Mouse (Mus musculus): Measurements from ENCODE around the gene Gm9639.
"Not testable (repeated sequence)": the region's sequence is repeated elsewhere in the genome, so short reads cannot be mapped to it uniquely, and the experiment has no call there.

Gene Gm9639

DNA sequence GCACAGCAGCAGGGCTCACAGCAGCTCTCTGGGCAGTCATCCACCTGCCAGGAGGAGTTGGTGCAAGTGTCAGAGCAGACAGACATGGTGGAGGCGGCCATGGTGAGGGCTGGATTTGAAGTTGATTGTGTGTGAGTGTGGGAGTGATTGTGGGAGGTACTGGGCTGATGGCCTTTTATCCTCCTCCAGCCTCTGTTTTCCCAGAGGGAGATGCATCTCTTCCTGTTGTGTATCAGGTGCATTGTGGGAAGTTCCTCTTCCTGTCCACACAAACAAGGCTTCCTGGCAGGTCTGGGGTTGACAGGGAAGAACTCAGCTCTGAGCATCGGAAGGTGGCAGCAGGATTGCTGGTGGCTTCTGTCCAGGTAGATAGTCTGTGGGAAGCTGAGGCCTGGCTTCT is at the start of gene Gm9639:
TSS of gene Gm9639 (minus strand) at position 101 of the 400 bp plus-strand sequence.
- DNase-seq (ENCODE audit: low spot score): no peak

DNA sequence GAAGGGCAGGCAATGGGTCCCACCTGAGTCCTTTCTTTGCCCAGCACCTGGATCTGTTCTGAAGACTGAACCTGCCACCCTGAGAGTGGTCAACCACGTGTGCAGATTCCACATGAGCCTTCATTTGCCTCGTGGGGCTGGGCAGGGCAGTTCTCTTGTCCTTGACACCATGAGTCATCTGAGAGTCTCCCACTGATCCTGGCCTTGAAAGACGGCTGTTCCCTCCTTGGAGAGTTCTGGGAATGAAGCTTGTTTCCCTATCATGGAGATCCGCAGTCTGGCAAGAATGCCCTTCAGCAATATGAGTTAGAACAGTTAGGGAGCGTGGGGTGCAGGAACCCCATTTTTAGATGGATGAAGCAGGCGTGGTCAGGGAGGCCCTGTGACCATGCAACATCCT is 44.1 kb upstream of the Gm9639 start:
- DNase-seq (ENCODE audit: low spot score): no peak

DNA sequence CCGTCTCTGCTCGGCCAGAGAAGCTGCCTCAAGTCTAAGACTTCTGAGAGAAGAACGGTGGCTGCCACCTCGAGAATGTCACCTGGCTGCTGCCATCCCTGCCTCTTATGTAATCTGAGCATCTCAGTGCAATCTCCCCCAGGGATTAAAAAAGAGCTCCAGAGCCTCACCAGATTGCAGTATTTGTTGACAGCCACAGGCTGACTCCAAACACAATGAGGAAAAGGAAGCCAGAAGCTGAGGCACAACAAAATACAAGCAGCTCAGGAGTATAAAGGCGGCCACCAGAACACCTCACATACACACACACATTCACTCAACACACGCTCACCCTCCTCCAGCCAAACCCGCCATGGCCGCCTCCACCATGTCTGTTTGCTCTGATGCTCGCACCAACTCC is 40.8 kb upstream of the Gm9639 start, which contains the start of gene Krtap10-10:
TSS of gene Krtap10-10 (plus strand) at position 301 of the 400 bp plus-strand sequence.
- no peak for DNase-seq (ENCODE audit: low spot score)

DNA sequence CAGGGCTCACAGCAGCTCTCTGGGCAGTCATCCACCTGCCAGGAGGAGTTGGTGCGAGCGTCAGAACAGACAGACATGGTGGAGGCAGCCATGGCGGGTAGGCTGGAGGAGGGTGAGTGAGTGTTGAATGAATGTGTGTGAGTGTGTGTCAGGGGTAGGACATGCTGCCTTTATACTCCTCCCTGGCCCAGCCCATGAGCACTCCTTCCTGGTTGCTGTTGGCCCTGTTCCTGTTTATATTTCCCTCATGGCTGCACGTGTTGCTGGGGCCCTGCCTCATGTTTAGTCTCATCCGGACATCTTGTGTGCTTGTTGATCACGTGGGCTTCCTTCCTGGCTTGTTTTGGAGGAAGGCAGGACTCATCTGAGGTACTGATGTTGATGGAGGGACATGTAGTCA is 32.1 kb upstream of the Gm9639 start, which contains the start of gene Krtap10-4:
TSS of gene Krtap10-4 (minus strand) at position 145 of the 400 bp plus-strand sequence.
- no peak for DNase-seq (ENCODE audit: low spot score)

DNA sequence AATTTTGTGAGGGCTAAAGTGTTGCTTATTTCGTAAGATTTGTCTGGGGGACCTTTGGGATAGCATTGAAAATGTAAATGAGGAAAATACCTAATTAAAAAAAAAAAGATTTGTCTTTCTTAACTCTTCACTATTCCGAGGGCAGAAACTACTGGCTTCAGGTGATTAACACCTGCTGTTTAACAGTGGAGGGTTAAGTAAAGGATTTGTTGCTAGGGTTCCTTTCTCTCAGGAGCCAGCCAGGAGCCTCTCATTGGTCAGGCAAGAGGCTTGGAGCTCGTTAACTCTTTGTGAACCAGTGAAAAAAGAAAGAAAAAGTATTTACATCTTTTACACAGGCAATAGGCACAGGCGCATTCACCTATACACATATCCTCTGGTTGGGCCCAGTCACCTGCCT is 24.3 kb upstream of the Gm9639 start:
- DNase-seq (ENCODE audit: low spot score): no peak

DNA sequence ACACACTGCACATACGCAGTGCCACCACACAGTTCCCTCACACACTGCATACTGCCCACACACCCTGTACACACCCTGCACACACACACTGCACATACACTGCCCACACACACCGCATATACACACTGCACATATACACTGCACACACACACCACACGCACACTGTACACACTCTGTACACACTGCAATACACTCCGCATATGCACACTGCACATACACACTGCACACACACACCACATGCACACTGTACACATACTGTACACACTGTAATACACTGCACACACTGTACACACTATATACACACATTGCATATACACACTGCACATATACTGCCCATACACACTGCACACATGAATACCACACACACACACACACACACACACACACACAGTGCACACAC is 23.6 kb upstream of the Gm9639 start:
- no peak for DNase-seq (ENCODE audit: low spot score)

DNA sequence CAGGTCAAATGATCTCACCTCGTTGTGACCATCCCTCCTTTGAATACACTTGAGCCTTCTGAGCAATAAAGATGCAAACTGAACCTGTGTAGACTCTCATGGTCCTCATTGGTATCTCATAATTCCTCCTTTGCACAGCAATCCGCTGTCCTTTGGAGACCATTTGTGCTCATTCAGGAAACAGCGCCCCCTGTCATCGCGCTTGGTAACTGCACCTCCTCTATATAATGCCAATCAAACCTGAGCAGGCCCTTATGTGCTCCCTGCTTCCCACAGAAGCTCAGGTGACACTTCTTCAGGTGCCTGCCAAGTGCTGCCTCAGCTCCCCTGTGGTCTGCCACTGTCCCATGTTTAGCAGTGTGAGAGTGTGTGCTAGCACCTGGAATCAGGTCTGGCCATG is 20.6 kb upstream of the Gm9639 start:
- DNase-seq (ENCODE audit: low spot score): peak; percentile 16

DNA sequence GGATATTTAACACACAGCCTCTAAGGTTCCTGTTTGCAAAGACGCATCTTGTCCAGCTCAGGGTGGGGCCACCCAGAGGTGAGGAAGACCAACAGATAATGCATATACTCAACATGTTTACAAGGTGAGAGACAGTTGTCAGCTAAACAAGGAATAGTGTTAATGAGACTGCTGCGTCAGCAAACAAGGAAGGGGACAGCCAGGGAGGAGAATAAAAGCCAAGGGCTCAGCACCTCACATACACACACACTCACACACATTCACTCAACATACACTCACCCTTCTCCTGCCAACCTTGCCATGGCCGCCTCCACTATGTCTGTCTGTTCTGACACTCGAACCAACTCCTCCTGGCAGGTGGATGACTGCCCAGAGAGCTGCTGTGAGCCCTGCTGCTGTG is 19.5 kb upstream of the Gm9639 start, which contains the start of gene Gm2696:
TSS of gene Gm2696 (plus strand) at position 301 of the 400 bp plus-strand sequence.
- DNase-seq (ENCODE audit: low spot score): no peak

DNA sequence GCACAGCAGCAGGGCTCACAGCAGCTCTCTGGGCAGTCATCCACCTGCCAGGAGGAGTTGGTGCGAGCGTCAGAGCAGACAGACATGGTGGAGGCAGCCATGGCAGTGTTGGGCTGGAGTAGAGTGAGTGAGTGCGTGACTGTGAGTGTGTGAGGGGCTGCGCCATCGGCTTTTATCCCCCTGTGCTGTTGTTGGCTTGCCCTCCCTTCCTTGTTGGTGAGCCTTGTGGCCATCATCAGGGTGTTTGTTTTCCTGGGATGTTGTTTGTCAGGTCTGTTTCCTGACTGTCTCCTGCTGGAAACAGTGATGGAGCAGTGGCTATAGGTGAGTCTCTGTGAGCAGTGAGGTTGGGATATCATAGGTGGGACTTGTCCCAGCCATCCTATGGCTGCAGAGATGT is 16.9 kb upstream of the Gm9639 start, which contains the start of gene Gm9507:
TSS of gene Gm9507 (minus strand) at position 101 of the 400 bp plus-strand sequence.
- DNase-seq (ENCODE audit: low spot score): no peak

DNA sequence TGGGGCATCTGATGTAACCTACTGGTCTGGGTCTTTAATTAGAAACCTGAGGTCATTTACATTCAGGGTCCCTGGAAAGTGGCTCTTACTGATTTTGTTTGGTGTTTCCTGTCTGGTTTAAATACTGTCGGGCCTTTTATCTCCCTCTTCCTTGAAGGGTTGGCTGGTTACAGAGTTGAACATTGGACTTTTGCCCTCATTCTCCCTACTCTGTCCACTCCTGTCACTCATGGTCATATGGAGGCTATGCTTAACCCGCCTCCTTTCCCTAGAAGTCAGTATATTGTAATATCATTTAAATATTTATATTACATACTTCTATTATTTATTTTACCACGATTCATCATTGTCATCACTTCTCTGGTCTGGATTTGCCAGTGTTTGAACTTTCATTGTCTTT is 9.2 kb upstream of the Gm9639 start:
- DNase-seq (ENCODE audit: low spot score): no peak

DNA sequence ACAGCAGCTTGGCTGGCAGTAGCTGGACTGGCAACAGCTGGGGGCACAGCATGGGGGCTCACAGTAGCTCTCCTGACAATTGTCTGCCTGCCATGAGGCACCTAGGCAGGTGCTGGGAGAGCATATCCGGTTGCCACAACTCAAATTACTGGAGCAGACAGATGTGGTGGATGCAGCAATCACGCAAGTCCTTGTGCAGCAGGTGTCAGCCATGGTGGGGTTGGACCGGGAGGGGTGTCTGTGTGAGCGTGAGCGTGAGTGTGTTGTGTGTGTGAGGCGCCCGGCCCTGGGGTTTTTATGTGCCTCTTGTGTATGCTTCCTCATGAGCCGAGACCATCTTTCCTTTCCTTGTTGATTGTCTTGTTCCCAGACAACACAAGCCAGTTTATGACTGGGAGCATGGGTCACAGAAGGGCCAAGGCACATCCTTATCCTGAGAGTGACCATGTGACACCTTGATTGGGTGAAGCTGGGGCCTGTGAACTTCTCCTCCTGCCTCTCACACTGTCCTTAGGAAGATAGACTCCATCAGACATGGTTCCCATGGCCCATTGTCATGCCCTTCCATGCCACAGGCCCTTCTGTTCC is 4.1 kb upstream of the Gm9639 start, which contains the start of gene Gm19668:
TSS of gene Gm19668 (minus strand) at position 213 of the 588 bp plus-strand sequence.
- no peak for DNase-seq (ENCODE audit: low spot score)

DNA sequence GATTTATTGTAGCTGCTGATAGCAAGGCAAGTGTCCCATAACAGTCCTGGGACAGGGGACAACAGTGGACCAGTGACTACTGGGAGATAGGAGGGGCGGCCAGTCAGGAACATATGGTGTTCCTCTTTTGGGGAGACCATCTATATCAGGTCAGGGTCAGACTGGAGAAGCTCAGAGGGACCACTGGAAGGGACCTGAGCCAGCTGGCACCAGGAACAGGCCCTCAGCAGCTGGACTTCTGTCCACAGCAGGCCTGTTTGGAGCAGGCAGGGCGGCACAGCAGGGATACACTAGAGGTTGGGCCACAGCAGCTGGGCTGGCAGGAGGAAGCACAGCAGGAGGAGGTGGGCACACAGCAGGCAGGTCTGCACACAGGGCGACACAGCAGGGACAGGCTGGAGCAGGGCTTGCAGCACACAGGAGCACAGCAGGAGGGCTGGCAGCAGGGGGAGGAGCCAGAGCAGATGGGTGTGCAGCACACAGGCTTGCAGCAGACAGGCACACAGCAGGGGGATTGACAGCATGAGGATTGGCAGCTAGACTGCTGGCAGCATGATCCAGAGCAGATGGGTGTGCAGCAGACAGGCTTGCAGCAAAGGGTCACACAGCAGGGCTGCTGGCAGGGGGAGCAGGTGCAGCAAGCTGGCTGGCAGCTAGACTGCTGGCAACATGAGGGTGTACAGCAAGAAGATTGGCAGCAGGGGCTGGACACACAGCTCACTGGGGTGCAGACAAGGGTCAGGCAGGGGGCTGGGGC is 3.5 kb upstream of the Gm9639 start:
- DNase-seq (ENCODE audit: low spot score): not testable (repeated sequence)

DNA sequence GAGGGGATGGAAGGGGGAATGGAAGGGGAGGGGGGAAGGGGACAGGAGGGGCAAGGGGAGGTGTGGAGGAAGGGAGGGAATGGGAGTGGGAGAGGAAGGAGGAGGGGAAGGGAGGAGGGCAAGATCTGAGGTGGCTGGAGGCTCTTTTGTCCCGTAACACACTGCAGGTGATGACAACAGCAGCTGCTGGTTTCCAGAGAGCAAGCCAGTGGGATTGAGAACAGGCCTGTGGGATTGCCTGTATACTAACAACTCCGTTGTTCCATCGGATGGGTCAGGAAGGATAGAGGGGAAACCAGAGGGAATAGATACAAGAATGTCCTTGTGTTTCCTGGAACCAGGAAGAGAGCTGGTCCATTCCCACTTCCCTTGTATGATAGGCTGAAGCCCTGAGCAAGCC is 2.8 kb upstream of the Gm9639 start:
- no peak for DNase-seq (ENCODE audit: low spot score)

DNA sequence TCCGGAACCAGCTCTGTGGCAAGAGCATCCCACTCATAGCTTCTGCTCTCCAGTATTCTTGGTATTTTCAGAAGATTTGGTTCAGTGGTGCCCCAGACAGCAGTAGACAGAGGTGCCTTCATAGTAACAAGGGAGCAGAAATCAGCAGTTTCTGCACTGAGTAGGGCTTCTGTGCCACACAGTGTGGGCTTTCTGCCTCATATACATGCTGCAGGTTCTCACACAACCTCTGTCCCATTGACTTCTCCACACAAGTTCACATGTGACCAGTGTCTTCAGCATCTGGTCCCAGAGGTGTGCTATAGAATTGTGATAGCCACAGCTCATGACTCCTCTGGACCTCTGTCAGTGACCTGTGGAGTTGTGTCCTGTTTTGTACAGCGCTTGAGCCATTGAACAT is 6.3 kb downstream of the Gm9639 start:
- no peak for DNase-seq (ENCODE audit: low spot score)

DNA sequence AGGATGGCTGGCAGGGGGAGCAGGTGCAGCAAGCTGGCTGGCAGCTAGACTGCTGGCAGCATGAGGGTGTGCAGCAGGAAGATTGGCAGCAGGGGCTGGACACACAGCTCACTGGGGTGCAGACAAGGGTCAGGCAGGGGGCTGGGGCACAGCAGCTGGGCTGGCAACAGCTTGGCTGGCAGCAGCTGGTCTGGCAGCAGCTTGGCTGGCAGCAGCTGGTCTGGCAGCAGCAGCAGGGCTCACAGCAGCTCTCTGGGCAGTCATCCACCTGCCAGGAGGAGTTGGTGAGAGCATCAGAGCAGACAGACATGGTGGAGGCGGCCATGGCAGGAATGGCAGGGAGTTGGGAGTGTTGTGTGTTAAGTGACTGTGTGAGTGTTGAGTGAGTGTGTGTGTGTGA is 7.0 kb downstream of the Gm9639 start, which contains the start of gene Gm7137:
TSS of gene Gm7137 (minus strand) at position 325 of the 400 bp plus-strand sequence.
- DNase-seq (ENCODE audit: low spot score): not testable (repeated sequence)

DNA sequence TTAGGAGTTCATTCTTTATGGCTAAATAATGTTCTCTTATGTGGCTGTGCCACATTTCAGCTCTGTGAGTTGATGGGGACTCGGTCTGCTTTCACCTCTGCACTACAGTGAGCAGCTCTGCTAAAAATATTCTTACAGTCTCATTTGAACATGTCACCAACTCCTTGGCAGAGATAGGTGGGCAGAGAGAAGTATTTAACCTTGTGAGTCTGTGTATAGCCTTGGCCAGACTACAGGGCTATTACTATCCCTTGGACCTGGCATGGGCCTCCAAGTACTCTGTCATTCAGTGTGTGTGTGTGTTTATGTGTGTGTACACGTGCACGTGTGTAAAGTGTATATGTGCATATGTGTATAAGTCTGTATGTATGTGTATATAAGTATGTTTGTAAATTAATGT is 11.5 kb downstream of the Gm9639 start:
- not testable (repeated sequence) for DNase-seq (ENCODE audit: low spot score)

DNA sequence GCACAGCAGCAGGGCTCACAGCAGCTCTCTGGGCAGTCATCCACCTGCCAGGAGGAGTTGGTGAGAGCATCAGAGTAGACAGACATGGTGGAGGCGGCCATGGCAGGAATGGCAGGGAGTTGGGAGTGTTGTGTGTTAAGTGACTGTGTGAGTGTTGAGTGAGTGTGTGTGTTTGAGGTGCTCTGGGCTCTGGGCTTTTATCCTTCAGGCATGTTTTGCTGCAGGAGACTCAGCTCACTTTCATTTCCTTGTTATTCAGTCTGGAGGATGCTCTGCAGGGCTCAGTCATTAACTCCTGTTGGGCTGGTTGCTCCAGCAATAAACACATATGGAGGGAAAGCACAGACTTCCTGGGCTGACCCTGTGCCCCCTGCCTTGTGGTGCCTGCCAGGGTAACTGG is 12.4 kb downstream of the Gm9639 start, which contains the start of gene Gm3250:
TSS of gene Gm3250 (minus strand) at position 101 of the 400 bp plus-strand sequence.
- DNase-seq (ENCODE audit: low spot score): not testable (repeated sequence)

DNA sequence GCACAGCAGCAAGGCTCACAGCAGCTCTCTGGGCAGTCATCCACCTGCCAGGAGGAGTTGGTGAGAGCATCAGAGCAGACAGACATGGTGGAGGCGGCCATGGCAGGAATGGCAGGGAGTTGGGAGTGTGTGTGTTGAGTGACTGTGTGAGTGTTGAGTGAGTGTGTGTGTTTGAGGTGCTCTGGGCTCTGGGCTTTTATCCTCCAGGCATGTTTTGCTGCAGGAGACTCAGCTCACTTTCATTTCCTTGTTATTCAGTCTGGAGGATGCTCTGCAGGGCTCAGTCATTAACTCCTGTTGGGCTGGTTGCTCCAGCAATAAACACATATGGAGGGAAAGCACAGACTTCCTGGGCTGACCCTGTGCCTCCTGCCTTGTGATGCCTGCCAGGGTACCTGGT is 18.0 kb downstream of the Gm9639 start, which contains the start of gene Gm7138:
TSS of gene Gm7138 (minus strand) at position 101 of the 400 bp plus-strand sequence.
- DNase-seq (ENCODE audit: low spot score): not testable (repeated sequence)

DNA sequence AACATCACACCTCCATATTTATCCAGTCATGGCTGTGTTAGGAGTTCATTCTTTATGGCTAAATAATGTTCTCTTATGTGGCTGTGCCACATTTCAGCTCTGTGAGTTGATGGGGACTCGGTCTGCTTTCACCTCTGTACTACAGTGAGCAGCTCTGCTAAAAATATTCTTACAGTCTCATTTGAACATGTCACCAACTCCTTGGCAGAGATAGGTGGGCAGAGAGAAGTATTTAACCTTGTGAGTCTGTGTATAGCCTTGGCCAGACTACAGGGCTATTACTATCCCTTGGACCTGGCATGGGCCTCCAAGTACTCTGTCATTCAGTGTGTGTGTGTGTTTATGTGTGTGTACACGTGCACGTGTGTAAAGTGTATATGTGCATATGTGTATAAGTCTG is 22.7 kb downstream of the Gm9639 start:
- DNase-seq (ENCODE audit: low spot score): not testable (repeated sequence)

DNA sequence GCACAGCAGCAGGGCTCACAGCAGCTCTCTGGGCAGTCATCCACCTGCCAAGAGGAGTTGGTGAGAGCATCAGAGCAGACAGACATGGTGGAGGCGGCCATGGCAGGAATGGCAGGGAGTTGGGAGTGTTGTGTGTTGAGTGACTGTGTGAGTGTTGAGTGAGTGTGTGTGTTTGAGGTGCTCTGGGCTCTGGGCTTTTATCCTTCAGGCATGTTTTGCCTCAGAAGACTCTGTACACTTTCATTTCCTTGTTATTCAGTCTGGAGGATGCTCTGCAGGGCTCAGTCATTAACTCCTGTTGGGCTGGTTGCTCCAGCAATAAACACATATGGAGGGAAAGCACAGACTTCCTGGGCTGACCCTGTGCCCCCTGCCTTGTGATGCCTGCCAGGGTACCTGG is 23.7 kb downstream of the Gm9639 start, which contains the start of gene Gm3238:
TSS of gene Gm3238 (minus strand) at position 101 of the 400 bp plus-strand sequence.
- not testable (repeated sequence) for DNase-seq (ENCODE audit: low spot score)

DNA sequence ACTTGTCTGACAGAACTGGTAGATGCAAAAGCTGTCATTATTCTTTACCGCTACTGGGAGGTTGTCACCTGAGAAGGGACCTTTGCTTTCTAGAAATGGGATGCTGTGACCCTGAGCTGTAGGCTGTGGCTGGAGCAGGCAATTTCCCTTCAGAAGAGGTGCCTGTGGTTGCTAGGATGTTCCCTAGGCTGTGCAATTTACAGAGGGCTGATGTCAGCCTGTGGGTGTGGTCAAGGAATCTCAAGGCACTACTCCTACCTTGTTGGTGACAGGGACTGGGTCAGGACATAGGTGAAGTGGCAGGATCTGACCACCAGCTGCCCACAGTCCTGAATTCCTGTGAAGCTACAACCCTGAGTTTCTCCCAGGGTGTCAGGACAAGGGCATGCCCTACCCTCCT is 25.1 kb downstream of the Gm9639 start:
- DNase-seq (ENCODE audit: low spot score): no peak

DNA sequence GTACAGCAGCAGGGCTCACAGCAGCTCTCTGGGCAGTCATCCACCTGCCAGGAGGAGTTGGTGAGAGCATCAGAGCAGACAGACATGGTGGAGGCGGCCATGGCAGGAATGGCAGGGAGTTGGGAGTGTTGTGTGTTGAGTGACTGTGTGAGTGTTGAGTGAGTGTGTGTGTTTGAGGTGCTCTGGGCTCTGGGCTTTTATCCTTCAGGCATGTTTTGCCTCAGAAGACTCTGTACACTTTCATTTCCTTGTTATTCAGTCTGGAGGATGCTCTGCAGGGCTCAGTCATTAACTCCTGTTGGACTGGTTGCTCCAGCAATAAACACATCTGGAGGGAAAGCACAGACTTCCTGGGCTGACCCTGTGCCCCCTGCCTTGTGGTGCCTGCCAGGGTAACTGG is 35.3 kb downstream of the Gm9639 start, which contains the start of gene Gm3233:
TSS of gene Gm3233 (minus strand) at position 101 of the 400 bp plus-strand sequence.
- not testable (repeated sequence) for DNase-seq (ENCODE audit: low spot score)

DNA sequence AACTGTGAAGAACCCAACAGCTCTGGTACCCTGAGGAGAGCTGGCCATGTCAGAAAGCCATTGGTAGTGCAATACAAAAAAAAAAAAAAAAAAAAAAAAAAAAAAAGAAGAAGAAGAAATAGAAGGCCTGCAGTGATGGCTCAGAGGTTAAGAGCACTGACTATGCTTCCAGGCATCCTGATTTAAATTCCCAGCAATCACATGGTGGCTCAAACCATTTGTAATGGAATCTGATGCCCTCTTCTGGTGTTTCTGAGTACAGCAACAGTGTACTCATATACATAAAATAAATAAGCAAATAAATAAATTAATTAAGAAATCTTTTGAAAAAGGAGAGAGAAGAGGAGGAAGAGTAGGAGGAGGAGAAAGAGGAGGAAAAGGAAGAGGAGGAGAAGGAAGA is 41.4 kb downstream of the Gm9639 start:
- no peak for DNase-seq (ENCODE audit: low spot score)
